Comparison of ENCODE assay signal across 18 mouse cellular contexts in genomic region chr14:62884171-62884570, GRCm38 (mm10). TPM values are rescaled to one million over a fixed set of nuclear protein-coding genes. Genes with fewer than 3 reads are reported as not detected.
DNase-seq lines count a peak whose midpoint lies in the region; ATAC-seq and TF ChIP-seq lines count a peak whose summit lies in the region.
"Had no signal": no experiment of that assay in that cellular context is flagged by ENCODE, and none has a peak within 500 bp of the region (broad histone marks: within the 10 kb centered on the region; RNA-seq: fewer than 3 reads in every experiment).

No protein-coding gene starts in this region.

- ATAC-seq in heart, embryonic 16.5 days (replicated peaks; ENCODE audit: extremely low read depth, insufficient read depth, low FRiP score), result no peak
- peak; percentile 75 for ATAC-seq in liver, embryonic 16.5 days (ENCODE audit: low read depth)
- no peak for ATAC-seq in liver, embryonic 11.5 days (replicated peaks; ENCODE audit: low FRiP score)
- 0 out of 2 replicates have a peak, but pooled peaks have one; percentile 28 for ATAC-seq in liver, postnatal 0 days
- no peak for ATAC-seq in intestine, postnatal 0 days
- ATAC-seq: forebrain, embryonic 15.5 days; hindbrain, embryonic 16.5 days had no signal

- no peak overlapping the region for H3K4me3 ChIP-seq in heart, embryonic 16.5 days (ENCODE audit: low read length)
- no peak overlapping the region for H3K4me3 ChIP-seq in liver, embryonic 16.5 days (ENCODE audit: low read depth, low read length)
- H3K4me3 ChIP-seq in liver, embryonic 11.5 days (ENCODE audit: low read depth, low read length), result no peak overlapping the region
- no peak overlapping the region for H3K4me3 ChIP-seq in liver, postnatal 0 days (ENCODE audit: low read depth, low read length)
- no peak overlapping the region for H3K4me3 ChIP-seq in intestine, postnatal 0 days (ENCODE audit: low read depth, low read length)
- H3K4me3 ChIP-seq: erythroblast, embryonic 14.5 days; forebrain, embryonic 15.5 days; myocyte; neural tube, embryonic 15.5 days had no signal

- H3K27me3 ChIP-seq in heart, embryonic 16.5 days (ENCODE audit: control insufficient read depth, insufficient read depth, low read length), result no peaks in the 10 kb centered on the region
- no peaks in the 10 kb centered on the region for H3K27me3 ChIP-seq in liver, embryonic 16.5 days (ENCODE audit: control insufficient read depth, insufficient read depth, low read depth, low read length)
- no peaks in the 10 kb centered on the region for H3K27me3 ChIP-seq in liver, embryonic 11.5 days (replicated peaks; ENCODE audit: control insufficient read depth, insufficient read depth, low read length)
- no peaks in the 10 kb centered on the region for H3K27me3 ChIP-seq in liver, postnatal 0 days (ENCODE audit: insufficient read depth, low read length)
- no peaks in the 10 kb centered on the region for H3K27me3 ChIP-seq in intestine, postnatal 0 days (replicated peaks; ENCODE audit: control insufficient read depth, insufficient read depth, low read length)
- H3K27me3 ChIP-seq: forebrain, embryonic 15.5 days; neural tube, embryonic 15.5 days had no signal

- 43% methylated on average over 5 of the region's 5 CpGs for WGBS in heart, embryonic 16.5 days
- 42% methylated on average over 5 of the region's 5 CpGs for WGBS in liver, embryonic 16.5 days (ENCODE audit: insufficient replicate concordance)
- 49% methylated on average over 5 of the region's 5 CpGs for WGBS in liver, embryonic 11.5 days
- 51% methylated on average over 5 of the region's 5 CpGs for WGBS in liver, postnatal 0 days (ENCODE audit: insufficient replicate concordance)
- 41% methylated on average over 5 of the region's 5 CpGs for WGBS in intestine, postnatal 0 days

- H3K36me3 ChIP-seq in heart, embryonic 16.5 days (ENCODE audit: control insufficient read depth, insufficient read depth), result no peaks in the 10 kb centered on the region
- H3K36me3 ChIP-seq in liver, embryonic 16.5 days (ENCODE audit: control insufficient read depth, insufficient read depth), result no peaks in the 10 kb centered on the region
- no peaks in the 10 kb centered on the region for H3K36me3 ChIP-seq in liver, embryonic 11.5 days (ENCODE audit: control insufficient read depth, insufficient read depth, low read length)
- H3K36me3 ChIP-seq in liver, postnatal 0 days (replicated peaks; ENCODE audit: insufficient read depth, low read length), result no peaks in the 10 kb centered on the region
- H3K36me3 ChIP-seq in intestine, postnatal 0 days (ENCODE audit: control insufficient read depth, insufficient read depth), result no peaks in the 10 kb centered on the region
- H3K36me3 ChIP-seq: forebrain, embryonic 15.5 days; neural tube, embryonic 15.5 days had no signal

- peaks cover 25% of the 10 kb centered on the region for H3K4me1 ChIP-seq in heart, embryonic 16.5 days (ENCODE audit: control insufficient read depth, insufficient read depth, low read length)
- peaks cover 11% of the 10 kb centered on the region for H3K4me1 ChIP-seq in liver, embryonic 16.5 days (ENCODE audit: control insufficient read depth, low read depth, low read length)
- peaks cover 19% of the 10 kb centered on the region for H3K4me1 ChIP-seq in liver, embryonic 11.5 days (replicated peaks; ENCODE audit: control insufficient read depth, insufficient read depth, low read length)
- peaks cover 26% of the 10 kb centered on the region for H3K4me1 ChIP-seq in liver, postnatal 0 days (ENCODE audit: insufficient read depth)
- 0 out of 2 replicates have a peak, but pooled peaks cover 2% of the 10 kb centered on the region for H3K4me1 ChIP-seq in intestine, postnatal 0 days (replicated peaks; ENCODE audit: control insufficient read depth, insufficient read depth, low read length)

- H3K4me2 ChIP-seq in heart, embryonic 16.5 days (ENCODE audit: low read depth, low read length), result no peak overlapping the region
- H3K4me2 ChIP-seq in liver, embryonic 16.5 days (ENCODE audit: low read depth, low read length), result no peak overlapping the region
- H3K4me2 ChIP-seq in liver, embryonic 11.5 days, result no peak overlapping the region
- no peak overlapping the region for H3K4me2 ChIP-seq in liver, postnatal 0 days (ENCODE audit: low read depth, low read length)
- no peak overlapping the region for H3K4me2 ChIP-seq in intestine, postnatal 0 days (replicated peaks; ENCODE audit: low read depth)
- H3K4me2 ChIP-seq: forebrain, embryonic 15.5 days; neural tube, embryonic 15.5 days had no signal

- H3K9me3 ChIP-seq in heart, embryonic 16.5 days (replicated peaks; ENCODE audit: control insufficient read depth, low read length), result no peaks in the 10 kb centered on the region
- no peaks in the 10 kb centered on the region for H3K9me3 ChIP-seq in liver, embryonic 16.5 days (replicated peaks; ENCODE audit: control insufficient read depth, low read length)
- H3K9me3 ChIP-seq in liver, embryonic 11.5 days (ENCODE audit: control insufficient read depth, low read length), result no peaks in the 10 kb centered on the region
- no peaks in the 10 kb centered on the region for H3K9me3 ChIP-seq in liver, postnatal 0 days (ENCODE audit: low read length)
- no peaks in the 10 kb centered on the region for H3K9me3 ChIP-seq in intestine, postnatal 0 days (ENCODE audit: control insufficient read depth)
- H3K9me3 ChIP-seq: forebrain, embryonic 15.5 days; neural tube, embryonic 15.5 days had no signal

- H3K27ac ChIP-seq in heart, embryonic 16.5 days (ENCODE audit: low read length), result peak overlapping the region; percentile 34; the same call in 1 of the 2 replicates
- H3K27ac ChIP-seq in liver, embryonic 16.5 days (ENCODE audit: low read length), result peak overlapping the region; percentile 21; the same call in 1 of the 2 replicates
- H3K27ac ChIP-seq in liver, embryonic 11.5 days (ENCODE audit: low read depth, low read length), result no peak overlapping the region
- H3K27ac ChIP-seq in liver, postnatal 0 days (ENCODE audit: low read depth), result peak overlapping the region; percentile 39; the same call in 1 of the 2 replicates
- H3K27ac ChIP-seq in intestine, postnatal 0 days (ENCODE audit: low read depth, low read length), result no peak overlapping the region
- H3K27ac ChIP-seq: forebrain, embryonic 15.5 days; neural tube, embryonic 15.5 days had no signal

- TF ChIP-seq EP300 in liver, postnatal 0 days (IDR thresholded peaks at IDR 0.05; ENCODE audit: low read depth), result no peak

- no peak for TF ChIP-seq CTCF in liver, postnatal 0 days (IDR thresholded peaks at IDR 0.05; ENCODE audit: low read depth)
- no peak for TF ChIP-seq CTCF in intestine, postnatal 0 days (IDR thresholded peaks at IDR 0.05; ENCODE audit: low read depth)

- DNase-seq in heart, adult 18-20 months, result no peak
- DNase-seq in liver, embryonic 11.5 days (ENCODE audit: low spot score), result no peak
- peak; percentile 69 for DNase-seq in kidney, adult 9 months
- DNase-seq in liver, postnatal 0 days, result no peak
- DNase-seq: adrenal gland, postnatal 10 days; cerebellum, adult 11-12 months; heart, postnatal 10 days; midbrain, embryonic 14.5 days; right cerebral cortex, postnatal 4 days; thymus, postnatal 4 days had no signal

- H3K9ac ChIP-seq in heart, embryonic 16.5 days (ENCODE audit: low read length), result no peak overlapping the region
- H3K9ac ChIP-seq in liver, embryonic 16.5 days (ENCODE audit: low read depth, low read length), result no peak overlapping the region
- no peak overlapping the region for H3K9ac ChIP-seq in liver, embryonic 11.5 days (ENCODE audit: low read depth, low read length)
- H3K9ac ChIP-seq in liver, postnatal 0 days (replicated peaks), result no peak overlapping the region
- no peak overlapping the region for H3K9ac ChIP-seq in intestine, postnatal 0 days (ENCODE audit: low read depth, low read length)
- H3K9ac ChIP-seq: forebrain, embryonic 15.5 days; neural tube, embryonic 15.5 days had no signal

RNA-seq across cellular contexts. Expression of gene Wdfy2, which starts 46.7 kb away (rescaled TPM):
- 4.0 and 4.5 TPM in 2 replicates for polyA plus RNA-seq in heart, embryonic 16.5 days (2015; fragmentation: Nextera tagmentation; extraction: Ambion mirVana)
- total RNA-seq in heart, adult 18-20 months (2021), result 1 to 10 TPM; 6.4 to 6.9 TPM
- 2.8 and 3.1 TPM in 2 replicates for polyA plus RNA-seq in liver, embryonic 16.5 days (2015; fragmentation: Nextera tagmentation; extraction: Ambion mirVana)
- polyA plus RNA-seq in liver, embryonic 11.5 days (2014; fragmentation: Nextera tagmentation; extraction: Ambion mirVana), result 6.0 and 6.7 TPM in 2 replicates
- polyA plus RNA-seq in liver, postnatal 0 days (2015; fragmentation: Nextera tagmentation; extraction: Ambion mirVana), result 1.7 and 2.0 TPM in 2 replicates
- 1.4 and 1.6 TPM in 2 replicates for polyA plus RNA-seq in intestine, postnatal 0 days (2015; fragmentation: Nextera tagmentation; extraction: Ambion mirVana)

Comparison
In these comparisons a context has a peak if more than half of its experiments do, and no peak if none do; other contexts are left out.
1. ATAC-seq: peak in liver, embryonic 16.5 days (single experiment) and liver, postnatal 0 days (single experiment); none in heart, embryonic 16.5 days (single experiment), liver, embryonic 11.5 days (single experiment) and intestine, postnatal 0 days (single experiment).
2. H3K27ac ChIP-seq: peak in heart, embryonic 16.5 days (single experiment), liver, embryonic 16.5 days (single experiment) and liver, postnatal 0 days (single experiment); none in liver, embryonic 11.5 days (single experiment) and intestine, postnatal 0 days (single experiment).